Mouse (Mus musculus): ENCODE data around the gene Med22. TPM values are rescaled to one million over a fixed set of nuclear protein-coding genes. Genes with fewer than 3 reads are reported as not detected.

The Med22 gene
- total RNA-seq, 2 experiments from 2014 or later: 19.2 to 19.7 TPM

GRCm38 (mm10) chr2:26920190-26920855, 9.8 kb upstream of the Med22 start:
- DNase-seq: no peak
- intact Hi-C loops (cut with DNase I; ENCODE audit: low total_unique reads): loop anchor here (10.0 kb wide), 1 partner anchor 114 kb away; no protein-coding TSS in a partner anchor

DNA sequence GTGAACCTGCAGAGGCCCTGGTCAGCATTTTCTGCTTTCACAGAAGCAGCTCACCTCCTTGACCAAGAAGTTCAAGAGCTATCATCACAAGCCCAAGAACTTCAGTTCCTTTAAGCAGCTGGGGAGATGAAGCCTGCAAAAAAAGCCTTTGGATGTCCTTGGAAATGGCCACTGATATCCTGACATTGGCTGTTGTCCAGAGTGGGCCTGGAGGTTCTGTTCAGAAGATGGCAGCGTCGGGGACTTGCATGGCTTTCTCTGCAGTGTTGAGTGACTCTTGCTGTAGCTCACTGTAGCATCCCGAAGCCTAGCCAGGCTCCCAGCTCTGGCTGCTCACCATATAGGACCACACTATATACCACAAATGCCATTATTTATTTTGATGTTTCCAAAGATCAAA, 9.2 kb upstream of the Med22 start:
- intact Hi-C loops (cut with DNase I; ENCODE audit: low total_unique reads): loop anchor here (10.0 kb wide), 1 partner anchor 115 kb away; no protein-coding TSS in a partner anchor
- DNase-seq: no peak

GRCm38 (mm10) chr2:26916738-26917137, 6.3 kb upstream of the Med22 start:
- no peak for DNase-seq
- intact Hi-C loops (cut with DNase I; ENCODE audit: low total_unique reads): no loop called here

GRCm38 (mm10) chr2:26915927-26916728, 5.7 kb upstream of the Med22 start, which contains the start of the genes Surf2 and Surf1:
Gene Surf2 (plus strand): TSS chr2:26916367.
Gene Surf1 (minus strand): TSS chr2:26916530.
- peak; percentile 79 for DNase-seq
- intact Hi-C loops (cut with DNase I; ENCODE audit: low total_unique reads): no loop called here

GRCm38 (mm10) chr2:26914148-26914941, 3.9 kb upstream of the Med22 start:
- intact Hi-C loops (cut with DNase I; ENCODE audit: low total_unique reads): no loop called here
- no peak for DNase-seq

DNA sequence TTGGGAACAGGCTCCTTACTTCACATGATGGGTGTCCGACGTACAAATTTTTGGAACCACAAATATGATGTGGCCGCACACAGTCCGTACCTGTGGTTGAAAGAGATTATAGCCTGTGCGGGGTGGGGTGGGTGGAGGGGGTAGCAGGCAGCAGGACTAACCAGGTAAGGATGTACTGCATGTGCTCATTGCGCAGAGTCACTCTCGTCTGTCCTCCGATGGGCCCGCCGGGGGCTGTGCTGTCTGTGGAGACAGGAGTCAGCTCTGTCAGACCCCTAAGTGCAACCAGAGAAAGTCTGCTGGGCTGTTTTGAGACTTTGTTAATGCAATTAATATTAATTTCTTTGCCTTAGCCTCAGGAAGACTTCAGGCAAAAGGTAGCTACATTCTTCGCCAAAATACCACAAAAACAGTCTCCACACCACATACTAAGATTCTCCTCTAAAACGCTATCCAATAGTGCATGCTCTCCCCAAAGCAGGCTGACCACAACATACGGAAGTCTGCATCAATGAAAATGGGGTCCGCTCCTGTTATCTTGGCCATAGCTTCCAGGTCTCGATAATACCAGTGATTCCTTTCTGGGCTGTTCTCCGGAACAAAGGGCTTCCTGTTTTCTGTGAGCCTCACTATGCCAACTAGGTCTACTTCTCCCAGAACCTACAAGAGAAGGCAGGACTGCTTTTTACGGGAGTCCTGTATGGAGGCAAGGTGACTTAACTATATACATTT, 3.1 kb upstream of the Med22 start:
- no peak for DNase-seq
- intact Hi-C loops (cut with DNase I; ENCODE audit: low total_unique reads): no loop called here

DNA sequence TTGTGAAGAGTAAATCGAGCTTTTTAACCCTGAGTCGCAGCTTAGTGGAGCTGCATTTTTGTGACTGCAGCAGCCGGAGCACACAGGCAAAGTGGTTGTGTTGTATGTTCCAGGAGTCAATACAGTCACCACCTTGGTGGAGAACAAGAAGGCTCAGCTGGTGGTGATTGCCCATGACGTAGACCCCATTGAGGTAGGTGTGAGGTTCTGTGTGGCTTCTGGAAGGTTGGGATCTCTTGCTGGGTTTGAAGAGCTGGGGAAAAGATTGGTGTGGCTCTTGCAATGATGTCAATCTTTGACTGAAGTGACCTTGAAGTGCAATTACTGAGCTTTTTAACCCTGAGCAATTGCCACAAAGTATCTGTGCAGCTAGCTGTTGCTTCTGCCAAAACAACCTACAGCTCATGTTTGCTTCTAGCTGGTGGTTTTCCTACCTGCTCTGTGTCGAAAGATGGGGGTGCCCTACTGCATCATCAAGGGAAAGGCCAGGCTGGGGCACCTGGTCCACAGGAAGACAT, 1.8 kb upstream of the Med22 start:
- DNase-seq: no peak
- intact Hi-C loops (cut with DNase I; ENCODE audit: low total_unique reads): no loop called here

GRCm38 (mm10) chr2:26910994-26911765, 703 bp upstream of the Med22 start:
- DNase-seq: peak; percentile 62
- intact Hi-C loops (cut with DNase I; ENCODE audit: low total_unique reads): no loop called here

DNA sequence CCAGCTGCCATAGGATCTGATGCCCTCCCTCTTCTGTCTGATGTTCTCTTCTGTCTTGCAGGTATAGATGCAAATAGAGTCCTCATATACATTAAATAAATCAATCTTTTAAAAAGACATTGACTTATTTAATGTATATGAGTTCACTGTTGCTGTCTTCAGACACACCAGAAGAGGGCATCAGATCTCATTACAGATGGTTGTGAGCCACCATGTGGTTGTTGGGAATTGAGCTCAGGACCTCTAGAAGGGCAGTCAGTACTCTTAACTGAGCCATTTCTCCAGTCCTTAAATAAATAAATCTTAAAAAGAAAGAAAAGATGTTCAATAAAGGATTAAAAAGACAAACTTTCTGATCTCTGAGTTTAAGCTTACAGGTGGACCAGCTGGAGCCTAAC, 1.1 kb downstream of the Med22 start:
- DNase-seq: no peak
- intact Hi-C loops (cut with DNase I; ENCODE audit: low total_unique reads): no loop called here

- no peak for DNase-seq
- intact Hi-C loops (cut with DNase I; ENCODE audit: low total_unique reads): no loop called here
Observed at GRCm38 (mm10) chr2:26908710-26909386, 1.6 kb downstream of the Med22 start.

- intact Hi-C loops (cut with DNase I; ENCODE audit: low total_unique reads): no loop called here
- DNase-seq: peak; percentile 55
Observed at GRCm38 (mm10) chr2:26907109-26907508, 3.4 kb downstream of the Med22 start.

DNA sequence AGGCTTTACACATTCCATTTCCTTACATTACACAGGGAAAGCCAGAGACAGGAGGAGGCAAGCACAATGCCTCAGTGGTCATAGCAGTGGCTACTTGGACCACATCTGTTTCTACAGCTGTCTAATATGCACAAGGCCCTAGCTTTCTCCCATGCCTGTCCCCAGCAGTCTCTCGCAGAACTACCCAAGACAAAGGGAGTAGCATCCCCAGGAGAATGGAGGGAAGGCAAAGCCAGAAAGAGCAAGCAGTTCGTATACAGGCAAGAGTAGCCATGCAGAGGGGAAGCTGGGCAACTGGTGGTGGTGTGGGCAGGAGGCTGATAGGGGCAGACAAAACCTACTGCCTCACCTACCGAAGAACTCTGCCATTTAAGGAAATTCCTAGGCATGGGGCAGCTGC, 4.0 kb downstream of the Med22 start:
- DNase-seq: no peak
- intact Hi-C loops (cut with DNase I; ENCODE audit: low total_unique reads): no loop called here

DNA sequence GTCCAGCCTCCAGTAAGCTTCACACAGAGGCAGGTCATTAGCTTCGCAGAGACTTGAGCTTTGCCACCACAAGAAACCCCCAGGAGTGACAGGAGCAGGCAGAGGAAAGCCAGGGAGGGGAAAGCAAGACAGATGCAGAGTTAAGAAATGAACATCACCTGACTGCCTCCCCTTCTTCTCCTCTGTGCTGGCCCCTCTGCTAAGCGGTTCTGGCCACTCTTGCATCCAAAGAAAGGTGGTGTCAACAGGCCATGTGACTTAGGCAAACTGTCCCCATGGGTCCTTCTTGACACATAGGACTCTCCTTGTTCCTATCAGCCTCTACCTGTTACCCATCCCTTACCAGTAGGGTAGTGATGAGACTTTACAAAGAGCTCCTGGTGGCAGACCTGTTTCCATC, 4.5 kb downstream of the Med22 start:
- DNase-seq: no peak
- intact Hi-C loops (cut with DNase I; ENCODE audit: low total_unique reads): no loop called here

GRCm38 (mm10) chr2:26903311-26903710, 7.2 kb downstream of the Med22 start:
- DNase-seq: no peak
- intact Hi-C loops (cut with DNase I; ENCODE audit: low total_unique reads): no loop called here

DNA sequence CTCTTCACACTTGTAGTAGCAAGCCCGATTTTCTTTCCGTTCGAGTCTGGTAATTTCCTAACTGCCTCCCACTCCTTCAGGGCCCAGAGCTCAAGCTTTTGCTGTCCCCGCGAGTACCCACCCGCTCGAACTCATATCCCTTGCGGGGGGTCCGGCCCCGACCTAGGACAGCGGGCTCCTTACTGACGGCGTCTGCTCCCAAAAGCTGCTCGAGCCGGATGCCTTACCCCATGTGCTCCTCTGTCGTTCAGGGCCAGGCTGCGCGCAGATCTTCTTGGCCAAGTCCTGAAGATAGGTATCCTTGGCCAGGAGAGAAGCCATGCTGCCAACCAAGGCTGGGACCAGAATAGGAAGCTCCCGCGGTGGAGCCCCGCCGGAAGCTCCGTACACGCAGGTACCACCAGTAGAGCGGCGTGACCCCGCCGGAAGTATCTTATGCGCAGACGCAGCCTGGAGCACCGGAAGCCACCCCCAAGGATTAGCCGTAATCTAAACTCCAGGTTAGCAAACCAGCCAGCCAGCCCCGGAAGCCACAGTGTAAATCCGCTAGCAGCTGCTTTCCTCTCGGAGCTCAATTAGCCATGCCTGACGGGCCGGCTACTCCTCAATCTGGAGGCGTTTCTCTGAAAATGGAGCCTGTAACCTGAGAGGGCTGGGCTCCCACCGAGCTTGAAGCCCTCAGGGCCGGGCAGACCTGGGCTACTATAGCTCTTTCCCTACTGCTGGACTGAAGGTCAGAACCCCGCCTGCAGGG, 7.8 kb downstream of the Med22 start, which contains the start of gene Surf6:
Gene Surf6, minus strand, starts transcription at position 413 of the 754 bp plus-strand sequence.
- intact Hi-C loops (cut with DNase I; ENCODE audit: low total_unique reads): no loop called here
- peak; percentile 93 for DNase-seq

DNA sequence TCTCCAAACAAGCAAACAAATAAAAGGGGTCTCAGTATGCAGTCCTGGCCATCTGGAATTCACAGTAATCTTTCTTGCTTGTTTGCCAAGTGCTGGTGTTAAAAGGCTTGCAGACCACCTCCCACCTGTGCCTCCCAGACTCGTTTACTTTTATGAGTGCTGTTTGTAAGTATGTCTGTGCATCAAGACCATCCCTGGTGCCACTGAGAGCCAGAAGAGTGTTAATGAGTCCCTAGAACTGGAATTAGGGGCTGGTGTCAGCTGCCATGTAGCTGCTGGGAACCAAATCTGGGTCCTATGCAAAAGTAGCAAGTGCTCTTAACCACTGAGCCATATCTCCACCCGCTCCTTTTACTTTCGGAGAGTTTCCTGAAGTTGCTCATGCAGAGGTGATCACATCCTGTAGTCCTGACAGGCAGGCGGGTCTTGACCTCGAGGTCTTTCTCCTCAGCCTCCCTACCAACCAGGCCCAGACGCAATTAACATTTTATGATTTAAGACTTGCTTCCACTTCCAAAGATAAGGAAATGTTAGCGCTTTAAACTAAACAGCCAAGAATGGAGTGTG, 8.6 kb downstream of the Med22 start:
- DNase-seq: no peak
- intact Hi-C loops (cut with DNase I; ENCODE audit: low total_unique reads): no loop called here

GRCm38 (mm10) chr2:26900731-26901130, 9.7 kb downstream of the Med22 start:
- no peak for DNase-seq
- intact Hi-C loops (cut with DNase I; ENCODE audit: low total_unique reads): no loop called here
